Mouse (Mus musculus): ENCODE measurements around the gene Gpank1. TPM values are rescaled to one million over a fixed set of nuclear protein-coding genes. Genes with fewer than 3 reads are reported as not detected.
A peak's percentile ranks its signal among the peaks of the same experiment; 100 is the strongest.

Gene Gpank1
- total and polyA plus RNA-seq, 2 experiments from 2014 or later, result 14.1 to 18.1 TPM

- no peak for ATAC-seq
- 86% methylated on average over 7 of the region's 7 CpGs for WGBS
- no peak overlapping the region for H3K4me2 ChIP-seq (ENCODE audit: low read depth, low read length)
- no peak overlapping the region for H3K9ac ChIP-seq (replicated peaks; ENCODE audit: low read length)
- no peak overlapping the region for H3K27ac ChIP-seq
- no peaks in the 10 kb centered on the region for H3K9me3 ChIP-seq (ENCODE audit: low read length)
- H3K36me3 ChIP-seq (ENCODE audit: insufficient read depth, low read length), result no peaks in the 10 kb centered on the region
- no peaks in the 10 kb centered on the region for H3K27me3 ChIP-seq (ENCODE audit: insufficient read depth, low read length)
- no peak for DNase-seq (ENCODE audit: low spot score)
- peaks cover 8% of the 10 kb centered on the region; the same call in 1 of the 2 replicates for H3K4me1 ChIP-seq (ENCODE audit: insufficient read depth, low read length)
- H3K4me3 ChIP-seq (ENCODE audit: low read length), result no peak overlapping the region
- no peak for TF ChIP-seq CTCF (IDR thresholded peaks at IDR 0.05; ENCODE audit: low read depth)
These were observed 46.5 kb downstream of the Gpank1 start for GRCm38 (mm10) chr17:35167794-35168193.

DNA sequence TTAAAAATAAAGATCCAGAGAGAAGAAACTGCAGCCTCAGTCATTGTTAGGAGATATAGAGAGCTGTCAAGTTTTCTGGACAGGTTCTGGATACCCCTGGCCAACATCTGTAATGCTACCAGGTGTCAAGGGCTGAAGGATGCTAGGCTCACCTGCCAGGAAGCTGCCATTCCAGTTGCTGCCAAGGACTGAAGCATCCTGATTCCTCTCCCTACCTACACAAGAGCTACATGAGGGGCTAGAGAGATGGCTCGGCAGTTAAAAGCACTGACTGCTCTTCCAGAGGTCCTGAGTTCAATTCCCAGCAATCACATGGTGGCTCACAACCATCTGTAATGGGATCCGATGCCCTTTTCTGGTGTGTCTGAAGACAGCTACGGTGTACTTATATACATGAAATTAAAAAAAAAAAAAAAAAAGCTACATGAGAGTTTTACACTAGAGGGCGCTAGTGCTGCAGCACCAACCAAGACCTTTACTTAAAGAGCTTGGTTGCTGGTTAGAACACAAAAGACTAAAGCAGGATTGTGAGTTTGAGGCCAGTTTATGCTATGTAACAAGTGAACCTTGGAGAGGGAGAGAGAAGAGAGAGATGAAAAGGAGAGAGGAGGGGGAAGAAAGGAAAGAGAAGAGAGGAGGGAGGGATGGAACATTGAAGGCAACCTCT lies 47.4 kb downstream of the Gpank1 start:
- DNase-seq (ENCODE audit: low spot score) (peak; percentile 84), ATAC-seq (no peak)
- H3K9me3 ChIP-seq (ENCODE audit: low read length), result no peaks in the 10 kb centered on the region
- H3K4me1 ChIP-seq (ENCODE audit: insufficient read depth, low read length), result peaks cover 8% of the 10 kb centered on the region; the same call in 1 of the 2 replicates
- no peak overlapping the region for H3K4me3 ChIP-seq (ENCODE audit: low read length)
- WGBS, result 14% methylated on average over 4 of the region's 4 CpGs
- no peak overlapping the region for H3K27ac ChIP-seq
- H3K4me2 ChIP-seq (ENCODE audit: low read depth, low read length), result no peak overlapping the region
- peak; percentile 79 for TF ChIP-seq CTCF (IDR thresholded peaks at IDR 0.05; ENCODE audit: low read depth)
- no peaks in the 10 kb centered on the region for H3K27me3 ChIP-seq (ENCODE audit: insufficient read depth, low read length)
- no peak overlapping the region for H3K9ac ChIP-seq (replicated peaks; ENCODE audit: low read length)
- no peaks in the 10 kb centered on the region for H3K36me3 ChIP-seq (ENCODE audit: insufficient read depth, low read length)

DNA sequence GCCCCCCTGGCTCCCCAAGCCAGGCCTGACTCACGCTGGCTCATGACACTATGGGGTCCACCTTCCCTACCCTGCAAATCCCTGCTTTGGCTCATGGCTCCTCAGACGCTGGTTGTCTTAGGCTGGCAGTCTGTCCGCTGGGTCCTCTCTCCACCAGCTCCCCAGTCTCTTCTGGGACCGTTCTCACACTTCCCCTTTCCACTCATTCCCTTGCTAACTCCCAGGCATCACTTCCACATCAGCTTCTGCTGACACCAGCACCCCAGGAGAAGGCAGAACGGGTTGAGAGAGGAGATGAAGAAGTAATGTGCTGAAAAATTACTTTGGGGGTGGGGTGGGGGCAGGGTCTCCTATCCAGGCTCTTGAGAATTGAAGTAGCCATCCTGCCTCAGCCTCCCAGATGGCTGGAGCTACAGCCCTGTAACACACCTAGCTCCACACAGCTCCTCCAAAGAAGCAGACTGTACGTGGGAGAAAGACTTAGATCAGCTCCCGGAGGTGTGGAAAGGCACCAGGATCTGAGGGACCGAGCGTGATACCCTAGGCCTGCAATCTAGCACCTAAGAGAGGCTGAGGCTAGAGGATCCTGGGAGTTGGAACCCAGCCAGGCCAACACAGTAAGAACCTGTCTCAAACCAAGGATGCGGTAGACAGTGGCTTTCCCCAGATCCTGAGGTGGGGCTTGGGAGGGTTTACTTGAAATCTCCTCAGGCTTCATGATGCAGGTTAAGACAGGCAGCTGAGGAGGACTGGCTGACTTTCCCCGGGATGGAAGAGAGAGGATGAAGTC lies 51.4 kb downstream of the Gpank1 start:
- no peaks in the 10 kb centered on the region for H3K9me3 ChIP-seq (ENCODE audit: low read length)
- no peak overlapping the region for H3K4me2 ChIP-seq (ENCODE audit: low read depth, low read length)
- H3K27me3 ChIP-seq (ENCODE audit: insufficient read depth, low read length), result no peaks in the 10 kb centered on the region
- 69% methylated on average over 11 of the region's 11 CpGs for WGBS
- DNase-seq (ENCODE audit: low spot score) (no peak), ATAC-seq (no peak)
- no peak for TF ChIP-seq CTCF (IDR thresholded peaks at IDR 0.05; ENCODE audit: low read depth)
- H3K4me3 ChIP-seq (ENCODE audit: low read length), result no peak overlapping the region
- H3K4me1 ChIP-seq (ENCODE audit: insufficient read depth, low read length), result no peaks in the 10 kb centered on the region
- H3K36me3 ChIP-seq (ENCODE audit: insufficient read depth, low read length), result no peaks in the 10 kb centered on the region
- no peak overlapping the region for H3K9ac ChIP-seq (replicated peaks; ENCODE audit: low read length)
- no peak overlapping the region for H3K27ac ChIP-seq

DNA sequence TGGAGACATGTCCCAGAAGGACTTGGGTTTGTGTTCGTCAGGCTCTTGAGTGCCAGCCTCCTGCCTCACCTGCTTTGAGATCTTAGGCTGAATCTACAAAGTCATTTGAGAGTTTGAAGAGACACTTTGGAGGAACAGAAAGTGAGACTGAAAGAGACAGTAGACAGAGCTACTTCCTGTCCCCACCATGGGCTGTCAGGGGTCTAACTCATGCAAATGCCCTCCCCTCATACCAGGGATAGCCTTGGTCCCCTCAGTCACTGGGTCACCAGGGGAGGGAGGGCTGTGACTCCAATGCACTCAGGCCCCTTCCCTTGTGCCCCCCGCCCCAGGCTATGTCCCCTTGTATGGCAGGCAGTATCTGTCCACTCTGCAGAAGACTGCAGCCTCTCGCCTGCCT lies 52.1 kb downstream of the Gpank1 start:
- Histone ChIP-seq H3K9me3 (ENCODE audit: low read length) (no peaks in the 10 kb centered on the region), H3K27me3 (ENCODE audit: insufficient read depth, low read length) (no peaks in the 10 kb centered on the region), H3K4me1 (ENCODE audit: insufficient read depth, low read length) (no peaks in the 10 kb centered on the region), H3K9ac (replicated peaks; ENCODE audit: low read length) (no peak overlapping the region), H3K27ac (no peak overlapping the region), H3K4me2 (ENCODE audit: low read depth, low read length) (no peak overlapping the region), H3K36me3 (ENCODE audit: insufficient read depth, low read length) (no peaks in the 10 kb centered on the region), H3K4me3 (ENCODE audit: low read length) (no peak overlapping the region)
- TF ChIP-seq CTCF (IDR thresholded peaks at IDR 0.05; ENCODE audit: low read depth), result no peak
- no peak for ATAC-seq
- WGBS, result 81% methylated on average over 3 of the region's 3 CpGs
- DNase-seq (ENCODE audit: low spot score), result no peak

Other genes with a start within 250 kb of the Gpank1 start
Only the 30 nearest of the 42 such genes appear.
- 35.5 and 43.1 TPM in 2 replicates for gene Lsm2, start 139.6 kb upstream of the Gpank1 start, total RNA-seq (2014; rRNA removed)
- gene Lsm2, start 139.6 kb upstream of the Gpank1 start, polyA plus RNA-seq (2015; fragmentation: Nextera tagmentation; extraction: Ambion mirVana), result 106 and 110 TPM in 2 replicates
- gene Vars, start 120.5 kb upstream of the Gpank1 start, total RNA-seq (2014; rRNA removed), result 128 TPM in 2 replicates
- gene Vars, start 120.5 kb upstream of the Gpank1 start, polyA plus RNA-seq (2015; fragmentation: Nextera tagmentation; extraction: Ambion mirVana), result 39.9 and 41.7 TPM in 2 replicates
- 0.68 and 1.2 TPM in 2 replicates for gene Vwa7, start 104.9 kb upstream of the Gpank1 start, total RNA-seq (2014; rRNA removed)
- gene Vwa7, start 104.9 kb upstream of the Gpank1 start, polyA plus RNA-seq (2015; fragmentation: Nextera tagmentation; extraction: Ambion mirVana), result 0.11 and 0.18 TPM in 2 replicates
- gene Sapcd1, start 93.4 kb upstream of the Gpank1 start, total RNA-seq (2014; rRNA removed), result 0.65 and 2.1 TPM in 2 replicates
- 2.4 and 2.7 TPM in 2 replicates for gene Sapcd1, start 93.4 kb upstream of the Gpank1 start, polyA plus RNA-seq (2015; fragmentation: Nextera tagmentation; extraction: Ambion mirVana)
- gene Msh5, start 74.7 kb upstream of the Gpank1 start, total RNA-seq (2014; rRNA removed), result 1.1 and 6.4 TPM in 2 replicates
- 2.2 and 3.1 TPM in 2 replicates for gene Msh5, start 74.7 kb upstream of the Gpank1 start, polyA plus RNA-seq (2015; fragmentation: Nextera tagmentation; extraction: Ambion mirVana)
- 56.9 and 59.5 TPM in 2 replicates for gene Clic1, start 71.5 kb upstream of the Gpank1 start, total RNA-seq (2014; rRNA removed)
- 81.9 and 88.5 TPM in 2 replicates for gene Clic1, start 71.5 kb upstream of the Gpank1 start, polyA plus RNA-seq (2015; fragmentation: Nextera tagmentation; extraction: Ambion mirVana)
- gene Ddah2, start 62.4 kb upstream of the Gpank1 start, total RNA-seq (2014; rRNA removed), result 216 and 228 TPM in 2 replicates
- 322 and 331 TPM in 2 replicates for gene Ddah2, start 62.4 kb upstream of the Gpank1 start, polyA plus RNA-seq (2015; fragmentation: Nextera tagmentation; extraction: Ambion mirVana)
- not detected in 2 replicates for gene Ly6g6c, start 56.1 kb upstream of the Gpank1 start, total RNA-seq (2014; rRNA removed)
- gene Ly6g6c, start 56.1 kb upstream of the Gpank1 start, polyA plus RNA-seq (2015; fragmentation: Nextera tagmentation; extraction: Ambion mirVana), result not detected in 2 replicates
- gene Mpig6b, start 55.3 kb upstream of the Gpank1 start, total RNA-seq (2014; rRNA removed), result not detected in 2 replicates
- gene Mpig6b, start 55.3 kb upstream of the Gpank1 start, polyA plus RNA-seq (2015; fragmentation: Nextera tagmentation; extraction: Ambion mirVana), result 0.18 TPM in 2 replicates
- gene Ly6g6e, start 44.6 kb upstream of the Gpank1 start, total RNA-seq (2014; rRNA removed), result not detected in 2 replicates
- 0.44 TPM in 1 of 2 replicates, not detected in the other for gene Ly6g6e, start 44.6 kb upstream of the Gpank1 start, polyA plus RNA-seq (2015; fragmentation: Nextera tagmentation; extraction: Ambion mirVana)
- gene Ly6g6d, start 43.4 kb upstream of the Gpank1 start, total RNA-seq (2014; rRNA removed), result 0.78 TPM in 1 of 2 replicates, not detected in the other
- gene Ly6g6d, start 43.4 kb upstream of the Gpank1 start, polyA plus RNA-seq (2015; fragmentation: Nextera tagmentation; extraction: Ambion mirVana), result 1.3 and 1.9 TPM in 2 replicates
- gene Ly6g6f, start 35.8 kb upstream of the Gpank1 start, total RNA-seq (2014; rRNA removed), result not detected in 2 replicates
- 0.26 TPM in 1 of 2 replicates, not detected in the other for gene Ly6g6f, start 35.8 kb upstream of the Gpank1 start, polyA plus RNA-seq (2015; fragmentation: Nextera tagmentation; extraction: Ambion mirVana)
- 129 and 158 TPM in 2 replicates for gene Abhd16a, start 32.2 kb upstream of the Gpank1 start, total RNA-seq (2014; rRNA removed)
- 121 TPM in 2 replicates for gene Abhd16a, start 32.2 kb upstream of the Gpank1 start, polyA plus RNA-seq (2015; fragmentation: Nextera tagmentation; extraction: Ambion mirVana)
- not detected in 2 replicates for gene Ly6g5c, start 13.2 kb upstream of the Gpank1 start, total RNA-seq (2014; rRNA removed)
- not detected in 2 replicates for gene Ly6g5c, start 13.2 kb upstream of the Gpank1 start, polyA plus RNA-seq (2015; fragmentation: Nextera tagmentation; extraction: Ambion mirVana)
- gene Ly6g5b, start 6.0 kb upstream of the Gpank1 start, total RNA-seq (2014; rRNA removed), result 1.7 and 2.0 TPM in 2 replicates
- 0.76 and 1.2 TPM in 2 replicates for gene Ly6g5b, start 6.0 kb upstream of the Gpank1 start, polyA plus RNA-seq (2015; fragmentation: Nextera tagmentation; extraction: Ambion mirVana)
- 257 and 289 TPM in 2 replicates for gene Csnk2b, start 598 bp downstream of the Gpank1 start, total RNA-seq (2014; rRNA removed)
- gene Csnk2b, start 598 bp downstream of the Gpank1 start, polyA plus RNA-seq (2015; fragmentation: Nextera tagmentation; extraction: Ambion mirVana), result 332 and 350 TPM in 2 replicates
- gene D17H6S53E, start 4.9 kb downstream of the Gpank1 start, total RNA-seq (2014; rRNA removed), result 14.0 and 29.7 TPM in 2 replicates
- gene D17H6S53E, start 4.9 kb downstream of the Gpank1 start, polyA plus RNA-seq (2015; fragmentation: Nextera tagmentation; extraction: Ambion mirVana), result 9.4 and 11.6 TPM in 2 replicates
- gene Apom, start 10.6 kb downstream of the Gpank1 start, total RNA-seq (2014; rRNA removed), result 0.37 TPM in 1 of 2 replicates, not detected in the other
- 0.35 TPM in 1 of 2 replicates, not detected in the other for gene Apom, start 10.6 kb downstream of the Gpank1 start, polyA plus RNA-seq (2015; fragmentation: Nextera tagmentation; extraction: Ambion mirVana)
- 320 and 368 TPM in 2 replicates for gene Bag6, start 13.7 kb downstream of the Gpank1 start, total RNA-seq (2014; rRNA removed)
- 50.0 and 55.8 TPM in 2 replicates for gene Bag6, start 13.7 kb downstream of the Gpank1 start, polyA plus RNA-seq (2015; fragmentation: Nextera tagmentation; extraction: Ambion mirVana)
- gene Prrc2a, start 43.4 kb downstream of the Gpank1 start, total RNA-seq (2014; rRNA removed), result 218 and 223 TPM in 2 replicates
- 92.6 and 99.2 TPM in 2 replicates for gene Prrc2a, start 43.4 kb downstream of the Gpank1 start, polyA plus RNA-seq (2015; fragmentation: Nextera tagmentation; extraction: Ambion mirVana)
- 0.21 and 2.4 TPM in 2 replicates for gene Aif1, start 54.6 kb downstream of the Gpank1 start, total RNA-seq (2014; rRNA removed)
- gene Aif1, start 54.6 kb downstream of the Gpank1 start, polyA plus RNA-seq (2015; fragmentation: Nextera tagmentation; extraction: Ambion mirVana), result 9.5 and 10.9 TPM in 2 replicates
- gene Lst1, start 67.0 kb downstream of the Gpank1 start, total RNA-seq (2014; rRNA removed), result 10.8 and 25.0 TPM in 2 replicates
- gene Lst1, start 67.0 kb downstream of the Gpank1 start, polyA plus RNA-seq (2015; fragmentation: Nextera tagmentation; extraction: Ambion mirVana), result 8.0 and 8.7 TPM in 2 replicates
- gene Ltb, start 73.0 kb downstream of the Gpank1 start, total RNA-seq (2014; rRNA removed), result 1.6 TPM in 1 of 2 replicates, not detected in the other
- 1.2 and 1.8 TPM in 2 replicates for gene Ltb, start 73.0 kb downstream of the Gpank1 start, polyA plus RNA-seq (2015; fragmentation: Nextera tagmentation; extraction: Ambion mirVana)
- gene Tnf, start 80.6 kb downstream of the Gpank1 start, total RNA-seq (2014; rRNA removed), result 0.18 and 0.52 TPM in 2 replicates
- gene Tnf, start 80.6 kb downstream of the Gpank1 start, polyA plus RNA-seq (2015; fragmentation: Nextera tagmentation; extraction: Ambion mirVana), result 0.09 TPM in 1 of 2 replicates, not detected in the other
- gene Lta, start 83.9 kb downstream of the Gpank1 start, total RNA-seq (2014; rRNA removed), result 0.47 TPM in 1 of 2 replicates, not detected in the other
- 0.85 and 1.3 TPM in 2 replicates for gene Lta, start 83.9 kb downstream of the Gpank1 start, polyA plus RNA-seq (2015; fragmentation: Nextera tagmentation; extraction: Ambion mirVana)
- gene Gm16181, start 99.4 kb downstream of the Gpank1 start, total RNA-seq (2014; rRNA removed), result not detected in 2 replicates
- 0.40 TPM in 1 of 2 replicates, not detected in the other for gene Gm16181, start 99.4 kb downstream of the Gpank1 start, polyA plus RNA-seq (2015; fragmentation: Nextera tagmentation; extraction: Ambion mirVana)
- 91.0 and 114 TPM in 2 replicates for gene Atp6v1g2, start 112.2 kb downstream of the Gpank1 start, total RNA-seq (2014; rRNA removed)
- 180 and 183 TPM in 2 replicates for gene Atp6v1g2, start 112.2 kb downstream of the Gpank1 start, polyA plus RNA-seq (2015; fragmentation: Nextera tagmentation; extraction: Ambion mirVana)
- gene Nfkbil1, start 114.3 kb downstream of the Gpank1 start, total RNA-seq (2014; rRNA removed), result 15.5 and 15.9 TPM in 2 replicates
- gene Nfkbil1, start 114.3 kb downstream of the Gpank1 start, polyA plus RNA-seq (2015; fragmentation: Nextera tagmentation; extraction: Ambion mirVana), result 11.4 and 12.9 TPM in 2 replicates
- gene Ddx39b, start 120.3 kb downstream of the Gpank1 start, total RNA-seq (2014; rRNA removed), result 259 and 266 TPM in 2 replicates
- 326 and 341 TPM in 2 replicates for gene Ddx39b, start 120.3 kb downstream of the Gpank1 start, polyA plus RNA-seq (2015; fragmentation: Nextera tagmentation; extraction: Ambion mirVana)
- gene H2-D1, start 141.3 kb downstream of the Gpank1 start, total RNA-seq (2014; rRNA removed), result 74.3 and 83.8 TPM in 2 replicates
- gene H2-D1, start 141.3 kb downstream of the Gpank1 start, polyA plus RNA-seq (2015; fragmentation: Nextera tagmentation; extraction: Ambion mirVana), result 141 and 146 TPM in 2 replicates